Mouse (Mus musculus) neural tube, embryonic 14.5 days (tissue): ENCODE measurements around the gene N4bp3. TPM values are rescaled to one million over a fixed set of nuclear protein-coding genes. Genes with fewer than 3 reads are reported as not detected.
"Not testable (repeated sequence)": the region's sequence is repeated elsewhere in the genome, so short reads cannot be mapped to it uniquely, and the experiment has no call there.

Source experiments
- ATAC-seq: fragments of 200-750 bp; cut with Nextera tagmentation; 2 replicates; pipeline ENCODE4 v1.8.0; 2017; ENCODE audit warnings: low read depth, mild to moderate bottlenecking, moderate TSS enrichment, moderate library complexity
- H3K27ac ChIP-seq: fragments of 300-500 bp; sonication (generic); 2 replicates; pipeline ENCODE4 v1.5.1; 2014; ENCODE audit warnings: low read depth, mild to moderate bottlenecking, control low read depth, low read length, moderate library complexity, mixed read lengths
- H3K27me3 ChIP-seq: fragments of 300-500 bp; sonication (generic); 2 replicates; pipeline ENCODE4 v1.6.1; 2014; ENCODE audit warnings: low read length; ENCODE audit not compliant: control insufficient read depth, insufficient read depth
- H3K36me3 ChIP-seq: fragments of 300-500 bp; sonication (generic); 2 replicates; pipeline ENCODE4 v1.6.1; 2014; ENCODE audit warnings: low read length, mixed read lengths; ENCODE audit not compliant: control insufficient read depth, insufficient read depth
- H3K4me1 ChIP-seq: fragments of 300-500 bp; sonication (generic); 2 replicates; pipeline ENCODE4 v1.6.1; 2014; ENCODE audit warnings: low read length; ENCODE audit not compliant: control insufficient read depth, insufficient read depth
- H3K4me2 ChIP-seq: fragments of 300-500 bp; sonication (generic); 2 replicates; pipeline ENCODE4 v1.6.1; 2014; ENCODE audit warnings: mild to moderate bottlenecking, low read depth, low read length, control low read depth
- H3K4me3 ChIP-seq: fragments of 300-500 bp; sonication (generic); 2 replicates; pipeline ENCODE4 v1.5.1; 2014; ENCODE audit warnings: low read depth, low read length, control low read depth, mixed read lengths
- H3K9ac ChIP-seq: fragments of 300-500 bp; sonication (generic); replicated peaks from 2 replicates; pipeline ENCODE4 v1.6.1; 2014; ENCODE audit warnings: low read depth, mild to moderate bottlenecking, control low read depth, low read length, mixed read lengths
- H3K9me3 ChIP-seq: fragments of 300-500 bp; sonication (generic); 2 replicates; pipeline ENCODE4 v1.6.1; 2016; ENCODE audit warnings: low read length; ENCODE audit not compliant: control insufficient read depth
- WGBS: fragments of 180-500 bp; shearing (Covaris S2); extraction: QIAGEN DNeasy Blood & Tissue Kit; methylation state at CpG from one replicate; pipeline ENCODE4 v1.1.7; 2014; 5-methylcytosine and 5-hydroxymethylcytosine counted together
- polyA plus RNA-seq: library from polyadenylated mRNA; unstranded; fragments of >200 nt; fragmentation: Nextera tagmentation; extraction: Ambion mirVana; gene quantifications from 2 replicates; pipeline ENCODE4 v1.2.1, GENCODE M21; 2014

The N4bp3 gene
- 16.2 and 17.7 TPM in 2 replicates for polyA plus RNA-seq

DNA sequence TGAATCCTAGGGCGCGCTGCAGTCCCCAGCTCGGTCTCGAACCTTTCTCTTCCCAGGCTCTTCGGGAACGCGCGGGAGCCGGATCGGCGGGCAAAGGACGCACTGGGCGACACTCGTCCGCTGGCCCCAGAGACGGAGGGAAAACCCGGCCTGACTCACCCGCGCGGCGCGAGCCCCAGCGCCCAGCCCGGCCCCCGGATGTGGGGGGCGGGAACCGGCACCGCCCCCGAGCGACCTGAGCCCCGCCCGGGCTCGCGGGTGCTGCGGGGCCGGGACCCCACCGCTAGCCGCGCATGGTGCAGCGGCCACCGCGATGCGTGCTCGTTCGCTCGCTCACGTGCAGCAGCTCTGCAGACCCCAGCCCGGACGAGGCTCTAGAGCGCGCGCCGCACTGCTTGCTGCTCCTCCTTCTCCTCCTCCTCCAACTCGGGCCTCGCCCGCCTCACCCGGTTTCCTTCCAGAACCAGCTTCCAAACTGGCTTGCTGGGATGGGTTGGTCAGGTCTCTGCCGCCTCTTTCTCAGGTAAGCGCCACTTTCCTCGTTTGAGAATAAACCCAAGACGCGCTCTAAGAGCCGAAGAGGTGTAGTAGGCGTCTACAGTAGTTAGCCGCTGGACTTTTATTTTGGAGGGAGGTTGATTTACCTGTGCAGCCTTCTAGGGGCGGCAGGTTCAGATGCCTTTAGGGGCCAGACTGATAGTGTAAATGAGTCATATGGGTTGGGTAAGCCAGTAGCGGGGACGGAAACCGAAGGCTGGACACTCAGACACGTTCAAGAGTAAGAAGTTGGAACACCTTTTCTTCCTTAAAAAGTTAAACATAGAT, at the start of gene N4bp3, which contains the start of gene D930048N14Rik:
Gene N4bp3, minus strand, starts transcription at position 152 of the 825 bp plus-strand sequence.
Gene D930048N14Rik, plus strand, starts transcription at position 264 of the 825 bp plus-strand sequence.
- Histone ChIP-seq H3K36me3 (no peaks in the 10 kb centered on the region), H3K4me2 (peak within 1 kb of the TSS; percentile 70), H3K27ac (0 out of 2 replicates have a peak within 1 kb of the TSS, but pooled peaks have one; percentile 23), H3K4me1 (peaks cover 15% of the 10 kb centered on the region), H3K9me3 (no peaks in the 10 kb centered on the region), H3K4me3 (peak within 1 kb of the TSS; percentile 53), H3K27me3 (peaks cover 5% of the 10 kb centered on the region; the same call in 1 of the 2 replicates), H3K9ac (peak within 1 kb of the TSS; percentile 53)
- 2% methylated on average over 67 of the region's 70 CpGs for WGBS
- ATAC-seq, result peak; percentile 82

DNA sequence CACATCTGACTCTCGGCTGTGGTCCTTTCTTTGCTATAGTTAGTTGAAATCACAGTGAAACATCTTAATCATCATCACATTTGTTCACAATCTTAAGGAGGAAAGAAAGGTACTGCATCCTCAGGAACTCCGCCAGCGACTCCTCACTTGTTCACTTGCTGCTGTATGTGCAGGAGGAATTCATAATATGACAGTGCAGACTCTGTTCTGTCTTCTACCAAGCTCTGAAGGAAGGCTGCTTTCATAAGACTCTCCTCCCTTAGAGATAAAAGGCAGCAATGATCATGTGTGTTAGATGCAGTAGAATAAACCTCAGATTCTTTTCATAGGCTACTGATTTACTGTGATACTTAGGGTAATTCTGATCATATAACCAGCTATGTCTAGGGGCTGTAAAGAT, 44.3 kb upstream of the N4bp3 start:
- WGBS, result 95% methylated on average over 3 of the region's 3 CpGs
- H3K36me3 ChIP-seq, result peaks cover 16% of the 10 kb centered on the region
- ATAC-seq, result no peak
- no peaks in the 10 kb centered on the region for H3K9me3 ChIP-seq
- no peaks in the 10 kb centered on the region for H3K27me3 ChIP-seq
- H3K4me3 ChIP-seq, result no peak overlapping the region
- H3K27ac ChIP-seq, result no peak overlapping the region
- no peak overlapping the region for H3K9ac ChIP-seq
- H3K4me2 ChIP-seq, result no peak overlapping the region
- no peaks in the 10 kb centered on the region for H3K4me1 ChIP-seq

- not testable (repeated sequence) for ATAC-seq, H3K4me1 ChIP-seq, H3K36me3 ChIP-seq, H3K27ac ChIP-seq, H3K9me3 ChIP-seq, H3K4me3 ChIP-seq, H3K4me2 ChIP-seq, H3K27me3 ChIP-seq, H3K9ac ChIP-seq
- WGBS, result 94% methylated on average over 1 of the region's 3 CpGs
Observed at GRCm38 (mm10) chr11:51690597-51690996, 40.0 kb upstream of the N4bp3 start.

DNA sequence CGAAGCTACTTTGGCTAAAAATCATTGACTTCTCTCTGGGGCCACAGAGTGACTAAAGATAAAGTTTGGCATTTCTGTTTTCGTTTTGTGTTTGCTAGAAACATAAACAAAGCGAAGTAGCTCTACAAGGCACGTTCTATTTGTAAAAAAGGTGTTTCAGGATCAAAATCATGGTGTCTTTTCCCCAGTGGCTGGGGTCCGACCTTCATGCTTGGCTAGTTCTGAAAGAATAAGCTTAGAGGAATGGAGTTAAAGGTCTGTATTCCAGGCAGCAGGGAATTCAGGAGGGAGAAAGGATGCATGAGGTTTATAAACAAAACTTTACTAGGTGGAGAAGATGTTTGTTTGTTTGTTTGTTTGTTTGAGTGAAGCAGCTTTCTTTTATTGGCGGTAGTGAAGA, 38.7 kb upstream of the N4bp3 start:
- peaks cover 2% of the 10 kb centered on the region for H3K4me1 ChIP-seq
- H3K27me3 ChIP-seq, result no peaks in the 10 kb centered on the region
- peak overlapping the region; percentile 85 for H3K4me2 ChIP-seq
- H3K9ac ChIP-seq, result peak overlapping the region; percentile 76
- peak overlapping the region; percentile 97 for H3K27ac ChIP-seq
- H3K36me3 ChIP-seq, result no peaks in the 10 kb centered on the region
- WGBS, result 29% methylated on average over 6 of the region's 6 CpGs
- H3K9me3 ChIP-seq, result no peaks in the 10 kb centered on the region
- H3K4me3 ChIP-seq, result peak overlapping the region; percentile 74
- no peak for ATAC-seq

- Histone ChIP-seq H3K4me1 (peaks cover 2% of the 10 kb centered on the region), H3K9me3 (no peaks in the 10 kb centered on the region), H3K4me2 (peak within 1 kb of the TSS; percentile 85), H3K4me3 (peak within 1 kb of the TSS; percentile 74), H3K27me3 (no peaks in the 10 kb centered on the region), H3K27ac (peak within 1 kb of the TSS; percentile 97), H3K36me3 (no peaks in the 10 kb centered on the region), H3K9ac (peak within 1 kb of the TSS; percentile 76)
- under 1% methylated on average over 60 of the region's 60 CpGs for WGBS
- ATAC-seq, result peak; percentile 99
Observed at GRCm38 (mm10) chr11:51688330-51689328, 38.0 kb upstream of the N4bp3 start, which contains the start of gene 0610009B22Rik. 0610009B22Rik (minus strand) TSS chr11:51688874.

- ATAC-seq, result no peak
- no peaks in the 10 kb centered on the region for H3K4me1 ChIP-seq
- no peak overlapping the region for H3K4me2 ChIP-seq
- no peak overlapping the region for H3K4me3 ChIP-seq
- no peak overlapping the region for H3K9ac ChIP-seq
- 48% methylated on average over 8 of the region's 8 CpGs for WGBS
- no peaks in the 10 kb centered on the region for H3K9me3 ChIP-seq
- no peaks in the 10 kb centered on the region for H3K27me3 ChIP-seq
- H3K36me3 ChIP-seq, result no peaks in the 10 kb centered on the region
- no peak overlapping the region for H3K27ac ChIP-seq
Observed at GRCm38 (mm10) chr11:51681976-51682374, 31.3 kb upstream of the N4bp3 start.

DNA sequence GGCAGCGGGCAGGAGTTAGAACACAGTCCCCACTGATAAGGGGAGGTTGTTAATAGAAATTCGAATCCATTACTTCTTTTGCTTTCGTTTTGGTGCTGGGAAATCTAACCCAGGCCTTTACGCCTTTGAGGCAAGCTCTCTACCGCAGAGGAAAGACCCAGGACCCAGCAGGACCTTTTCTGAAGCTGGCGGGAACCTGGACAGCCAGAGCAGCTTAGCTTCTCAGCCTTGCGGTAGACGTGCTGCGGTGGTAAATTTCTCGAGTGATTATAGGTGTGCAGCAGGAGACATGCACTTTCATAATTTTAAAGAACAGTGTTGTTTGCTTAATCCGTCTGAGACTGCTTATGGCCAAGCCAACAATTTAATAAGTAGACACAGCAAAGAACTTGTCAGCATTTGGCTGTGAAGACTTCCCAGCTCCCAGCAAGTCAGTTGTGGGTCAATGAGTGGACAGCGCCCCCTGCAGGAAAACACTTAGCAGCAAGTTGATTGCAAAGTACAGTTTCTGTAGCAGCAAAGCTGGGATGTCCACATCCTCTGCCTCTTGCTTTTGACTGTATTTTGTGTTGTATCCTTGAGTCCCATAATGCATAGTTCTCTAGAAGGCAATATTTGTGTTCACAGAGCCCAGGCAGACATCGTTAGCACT, 30.8 kb upstream of the N4bp3 start:
- H3K4me1 ChIP-seq, result no peaks in the 10 kb centered on the region
- no peaks in the 10 kb centered on the region for H3K27me3 ChIP-seq
- 38% methylated on average over 13 of the region's 13 CpGs for WGBS
- H3K4me3 ChIP-seq, result no peak overlapping the region
- no peak overlapping the region for H3K4me2 ChIP-seq
- no peak overlapping the region for H3K9ac ChIP-seq
- no peak for ATAC-seq
- no peaks in the 10 kb centered on the region for H3K36me3 ChIP-seq
- no peaks in the 10 kb centered on the region for H3K9me3 ChIP-seq
- no peak overlapping the region for H3K27ac ChIP-seq

GRCm38 (mm10) chr11:51679466-51679865, 28.8 kb upstream of the N4bp3 start:
- no peak overlapping the region for H3K4me3 ChIP-seq
- no peak overlapping the region for H3K4me2 ChIP-seq
- no peak for ATAC-seq
- WGBS, result 80% methylated on average over 3 of the region's 3 CpGs
- no peaks in the 10 kb centered on the region for H3K36me3 ChIP-seq
- no peaks in the 10 kb centered on the region for H3K27me3 ChIP-seq
- H3K9ac ChIP-seq, result no peak overlapping the region
- no peaks in the 10 kb centered on the region for H3K4me1 ChIP-seq
- no peaks in the 10 kb centered on the region for H3K9me3 ChIP-seq
- H3K27ac ChIP-seq, result no peak overlapping the region
